Mouse (Mus musculus) 3134 (cell line): ENCODE measurements around the gene Rgs14.

ENCODE experiments used
- DNase-seq: peaks from one replicate; pipeline ENCODE4 v3.0.0-alpha.2; 2011; ENCODE audit warnings: low spot score; ENCODE audit not compliant: insufficient read length; ENCODE audit errors: extremely low read depth

Gene Rgs14

GRCm38 (mm10) chr13:55431889-55432685, 62.6 kb downstream of the Rgs14 start:
- DNase-seq = no peak
